Mouse (Mus musculus) liver, adult 2 months (tissue): ENCODE results near the gene Ptk7. TPM values are rescaled to one million over a fixed set of nuclear protein-coding genes. Genes with fewer than 3 reads are reported as not detected.

ENCODE experiments used
- DNase-seq: peaks from one replicate; pipeline ENCODE4 v3.0.0-alpha.2; 2011; ENCODE audit warnings: low read depth, low spot score; ENCODE audit errors: extremely low read depth
- H3K27ac ChIP-seq: fragments of 200-500 bp; replicated peaks from 2 replicates; pipeline ENCODE4 v1.5.1; 2012; ENCODE audit warnings: low read depth, mild to moderate bottlenecking, control low read depth, inconsistent platforms, low read length; ENCODE audit not compliant: insufficient read depth
- H3K27me3 ChIP-seq: fragments of 200-500 bp; 2 replicates; pipeline ENCODE4 v1.6.1; 2012; ENCODE audit warnings: mild to moderate bottlenecking, moderate library complexity, low read length, inconsistent platforms; ENCODE audit not compliant: control insufficient read depth, insufficient read depth
- H3K36me3 ChIP-seq: fragments of 200-500 bp; 2 replicates; pipeline ENCODE4 v1.6.1; 2012; ENCODE audit warnings: low read length, inconsistent platforms; ENCODE audit not compliant: control insufficient read depth, insufficient read depth
- H3K4me1 ChIP-seq: fragments of 200-500 bp; 2 replicates; pipeline ENCODE4 v1.6.1; 2011; ENCODE audit warnings: low read length; ENCODE audit not compliant: control insufficient read depth, insufficient read depth
- H3K4me3 ChIP-seq: fragments of 200-500 bp; 2 replicates; pipeline ENCODE4 v1.5.1; 2011; ENCODE audit warnings: low read depth, mild to moderate bottlenecking, control low read depth, low read length, moderate library complexity; ENCODE audit not compliant: insufficient read depth
- H3K79me2 ChIP-seq: fragments of 200-500 bp; 2 replicates; pipeline ENCODE4 v1.6.1; 2012; ENCODE audit warnings: inconsistent platforms, mild to moderate bottlenecking, low read length, moderate library complexity; ENCODE audit not compliant: control insufficient read depth, insufficient read depth
- H3K9ac ChIP-seq: fragments of 200-500 bp; 2 replicates; pipeline ENCODE4 v1.6.1; 2012; ENCODE audit warnings: low read depth, mild to moderate bottlenecking, control low read depth, inconsistent platforms, low read length
- CTCF ChIP-seq: fragments of 200-500 bp; IDR thresholded peaks from 2 replicates; pipeline ENCODE4 v1.5.1; 2011; ENCODE audit warnings: low read depth, low read length, control low read depth
- POLR2A ChIP-seq: fragments of 200-500 bp; IDR thresholded peaks from 2 replicates; pipeline ENCODE4 v1.6.1; 2011; ENCODE audit warnings: low read length, control low read depth; ENCODE audit not compliant: insufficient read depth; ENCODE audit errors: extremely low read depth
- WGBS: fragments of 180-500 bp; shearing (Covaris S2); methylation state at CpG from one replicate; pipeline ENCODE4 v1.1.7; 2018; 5-methylcytosine and 5-hydroxymethylcytosine counted together
- polyA plus RNA-seq: library from polyadenylated mRNA; depleted of rRNA; stranded (reverse); fragments of >200 nt; gene quantifications from 2 replicates; pipeline ENCODE4 v1.2.3, GENCODE M21; 2012
- total RNA-seq: library from RNA; depleted of rRNA; stranded (reverse); fragments of >200 nt; gene quantifications from 2 replicates; pipeline ENCODE4 v1.2.3, GENCODE M21; 2014

The Ptk7 gene
- total and polyA plus RNA-seq, 2 experiments, result 0.65 to 0.66 TPM

GRCm38 (mm10) chr17:46556584-46556945, 72.7 kb downstream of the Ptk7 start:
- Histone ChIP-seq H3K27me3 (no peaks in the 10 kb centered on the region), H3K27ac (peak overlapping the region; percentile 15), H3K4me3 (peak overlapping the region; percentile 43), H3K9ac (peak overlapping the region; percentile 58), H3K4me1 (peaks cover 7% of the 10 kb centered on the region; the same call in 1 of the 2 replicates), H3K36me3 (no peaks in the 10 kb centered on the region), H3K79me2 (peaks cover 13% of the 10 kb centered on the region; the same call in 1 of the 2 replicates)
- no peak for DNase-seq
- under 1% methylated on average over 11 of the region's 11 CpGs for WGBS
- TF ChIP-seq POLR2A (no peak), CTCF (no peak)

- DNase-seq, result peak; percentile 93
- H3K9ac ChIP-seq, result peak within 1 kb of the TSS; percentile 95
Observed at GRCm38 (mm10) chr17:46555673-46556583, 73.4 kb downstream of the Ptk7 start, which contains the start of gene Srf. Srf (minus strand) TSS chr17:46556175.

GRCm38 (mm10) chr17:46554977-46555672, 74.2 kb downstream of the Ptk7 start:
- Histone ChIP-seq H3K27ac (no peak overlapping the region; the same call in 1 of the 2 replicates), H3K36me3 (no peaks in the 10 kb centered on the region), H3K79me2 (peaks cover 13% of the 10 kb centered on the region; the same call in 1 of the 2 replicates), H3K27me3 (no peaks in the 10 kb centered on the region), H3K9ac (peak overlapping the region; percentile 95), H3K4me1 (peaks cover 7% of the 10 kb centered on the region; the same call in 1 of the 2 replicates), H3K4me3 (peak overlapping the region; percentile 96)
- WGBS, result under 1% methylated on average over 74 of the region's 75 CpGs
- TF ChIP-seq CTCF, result no peak
- no peak for TF ChIP-seq POLR2A
- no peak for DNase-seq

More at GRCm38 (mm10) chr17:46555673-46556583, 73.4 kb downstream of the Ptk7 start, which contains the start of gene Srf:
- peaks cover 7% of the 10 kb centered on the region; the same call in 1 of the 2 replicates for H3K4me1 ChIP-seq
- TF ChIP-seq POLR2A (peak; percentile 50; the same call in 1 of the 2 replicates), CTCF (peak; percentile 46)
- H3K27me3 ChIP-seq, result no peaks in the 10 kb centered on the region
- peaks cover 13% of the 10 kb centered on the region; the same call in 1 of the 2 replicates for H3K79me2 ChIP-seq
- H3K36me3 ChIP-seq, result no peaks in the 10 kb centered on the region
- peak within 1 kb of the TSS; percentile 51 for H3K27ac ChIP-seq
- under 1% methylated on average over 86 of the region's 87 CpGs for WGBS
- peak within 1 kb of the TSS; percentile 96 for H3K4me3 ChIP-seq

GRCm38 (mm10) chr17:46554646-46554976, 74.7 kb downstream of the Ptk7 start:
- H3K36me3 ChIP-seq, result no peaks in the 10 kb centered on the region
- peak overlapping the region; percentile 96 for H3K4me3 ChIP-seq
- peak; percentile 13 for DNase-seq
- no peaks in the 10 kb centered on the region for H3K27me3 ChIP-seq
- peak overlapping the region; percentile 95 for H3K9ac ChIP-seq
- H3K79me2 ChIP-seq, result peaks cover 13% of the 10 kb centered on the region; the same call in 1 of the 2 replicates
- 2% methylated on average over 11 of the region's 11 CpGs for WGBS
- H3K27ac ChIP-seq, result no peak overlapping the region
- H3K4me1 ChIP-seq, result peaks cover 7% of the 10 kb centered on the region; the same call in 1 of the 2 replicates
- TF ChIP-seq CTCF (no peak), POLR2A (no peak)

GRCm38 (mm10) chr17:46553926-46554325, 75.4 kb downstream of the Ptk7 start:
- no peak overlapping the region for H3K9ac ChIP-seq
- H3K4me3 ChIP-seq, result no peak overlapping the region
- DNase-seq, result no peak
- WGBS, result 80% methylated on average over 3 of the region's 3 CpGs
- no peak overlapping the region for H3K27ac ChIP-seq
- peaks cover 7% of the 10 kb centered on the region; the same call in 1 of the 2 replicates for H3K4me1 ChIP-seq
- H3K79me2 ChIP-seq, result peaks cover 13% of the 10 kb centered on the region; the same call in 1 of the 2 replicates
- H3K27me3 ChIP-seq, result no peaks in the 10 kb centered on the region
- no peak for TF ChIP-seq CTCF
- no peak for TF ChIP-seq POLR2A
- H3K36me3 ChIP-seq, result no peaks in the 10 kb centered on the region
